Mouse (Mus musculus): ENCODE measurements at regions not wholly inside any gene's neighbourhood (a gene's known extent, or its start where the extent isn't known, plus 50 kb on each side); places are given as distances from the start of the nearest gene placed in this dataset.

GRCm38 (mm10) chr13:25848156-25848555, 577.9 kb upstream of the Nrsn1 start:
- Histone ChIP-seq H3K4me2 (no peak overlapping the region), H3K4me3 (ENCODE audit: low read depth, low read length) (no peak overlapping the region), H3K9ac (ENCODE audit: low read depth, low read length) (no peak overlapping the region), H3K36me3 (ENCODE audit: control insufficient read depth, insufficient read depth, low read length) (no peaks in the 10 kb centered on the region), H3K27me3 (replicated peaks; ENCODE audit: control insufficient read depth, insufficient read depth, low read length) (no peaks in the 10 kb centered on the region), H3K9me3 (ENCODE audit: control insufficient read depth, low read length) (no peaks in the 10 kb centered on the region), H3K27ac (ENCODE audit: low read depth, low read length) (no peak overlapping the region), H3K4me1 (replicated peaks; ENCODE audit: control insufficient read depth, insufficient read depth, low read length) (no peaks in the 10 kb centered on the region)
- ATAC-seq (replicated peaks; ENCODE audit: low FRiP score): no peak
- DNase-seq (ENCODE audit: low spot score): no peak
- 72% methylated on average over 4 of the region's 4 CpGs for WGBS

GRCm38 (mm10) chr13:25838237-25838636, 567.9 kb upstream of the Nrsn1 start:
- H3K4me3 ChIP-seq (ENCODE audit: low read depth, low read length): no peak overlapping the region
- no peak for ATAC-seq (replicated peaks; ENCODE audit: low FRiP score)
- H3K36me3 ChIP-seq (ENCODE audit: control insufficient read depth, insufficient read depth, low read length): no peaks in the 10 kb centered on the region
- H3K27me3 ChIP-seq (replicated peaks; ENCODE audit: control insufficient read depth, insufficient read depth, low read length): no peaks in the 10 kb centered on the region
- no peak overlapping the region for H3K4me2 ChIP-seq
- no peak overlapping the region for H3K9ac ChIP-seq (ENCODE audit: low read depth, low read length)
- no peak overlapping the region for H3K27ac ChIP-seq (ENCODE audit: low read depth, low read length)
- WGBS: 78% methylated on average over 4 of the region's 4 CpGs
- H3K9me3 ChIP-seq (ENCODE audit: control insufficient read depth, low read length): no peaks in the 10 kb centered on the region
- DNase-seq (ENCODE audit: low spot score): no peak
- H3K4me1 ChIP-seq (replicated peaks; ENCODE audit: control insufficient read depth, insufficient read depth, low read length): no peaks in the 10 kb centered on the region

- H3K27me3 ChIP-seq (replicated peaks; ENCODE audit: control insufficient read depth, insufficient read depth, low read length): no peaks in the 10 kb centered on the region
- no peak for ATAC-seq (replicated peaks; ENCODE audit: low FRiP score)
These were observed 559.0 kb upstream of the Nrsn1 start for GRCm38 (mm10) chr13:25829146-25829924.

GRCm38 (mm10) chr13:25808564-25809253, 538.4 kb upstream of the Nrsn1 start:
- DNase-seq (ENCODE audit: low spot score) (no peak), ATAC-seq (replicated peaks; ENCODE audit: low FRiP score) (no peak)
- 58% methylated on average over 2 of the region's 2 CpGs for WGBS
- no peak overlapping the region for H3K9ac ChIP-seq (ENCODE audit: low read depth, low read length)
- no peaks in the 10 kb centered on the region for H3K36me3 ChIP-seq (ENCODE audit: control insufficient read depth, insufficient read depth, low read length)
- H3K27ac ChIP-seq (ENCODE audit: low read depth, low read length): no peak overlapping the region
- H3K4me3 ChIP-seq (ENCODE audit: low read depth, low read length): no peak overlapping the region
- no peaks in the 10 kb centered on the region for H3K4me1 ChIP-seq (replicated peaks; ENCODE audit: control insufficient read depth, insufficient read depth, low read length)
- H3K27me3 ChIP-seq (replicated peaks; ENCODE audit: control insufficient read depth, insufficient read depth, low read length): no peaks in the 10 kb centered on the region
- H3K4me2 ChIP-seq: no peak overlapping the region
- no peaks in the 10 kb centered on the region for H3K9me3 ChIP-seq (ENCODE audit: control insufficient read depth, low read length)

More at GRCm38 (mm10) chr13:25829146-25829924, 559.0 kb upstream of the Nrsn1 start:
- no peak for DNase-seq (ENCODE audit: low spot score)
- 64% methylated on average over 8 of the region's 8 CpGs for WGBS
- Histone ChIP-seq H3K9me3 (ENCODE audit: control insufficient read depth, low read length) (no peaks in the 10 kb centered on the region), H3K4me3 (ENCODE audit: low read depth, low read length) (no peak overlapping the region), H3K9ac (ENCODE audit: low read depth, low read length) (no peak overlapping the region), H3K4me2 (no peak overlapping the region), H3K27ac (ENCODE audit: low read depth, low read length) (no peak overlapping the region), H3K4me1 (replicated peaks; ENCODE audit: control insufficient read depth, insufficient read depth, low read length) (no peaks in the 10 kb centered on the region), H3K36me3 (ENCODE audit: control insufficient read depth, insufficient read depth, low read length) (no peaks in the 10 kb centered on the region)

- ATAC-seq (replicated peaks; ENCODE audit: low FRiP score) (no peak), DNase-seq (ENCODE audit: low spot score) (no peak)
- H3K27me3 ChIP-seq (replicated peaks; ENCODE audit: control insufficient read depth, insufficient read depth, low read length): no peaks in the 10 kb centered on the region
- no peak overlapping the region for H3K4me2 ChIP-seq
- no peak overlapping the region for H3K4me3 ChIP-seq (ENCODE audit: low read depth, low read length)
- no peaks in the 10 kb centered on the region for H3K9me3 ChIP-seq (ENCODE audit: control insufficient read depth, low read length)
- H3K9ac ChIP-seq (ENCODE audit: low read depth, low read length): no peak overlapping the region
- H3K27ac ChIP-seq (ENCODE audit: low read depth, low read length): no peak overlapping the region
- WGBS: 28% methylated on average over 2 of the region's 2 CpGs
- no peaks in the 10 kb centered on the region for H3K4me1 ChIP-seq (replicated peaks; ENCODE audit: control insufficient read depth, insufficient read depth, low read length)
- H3K36me3 ChIP-seq (ENCODE audit: control insufficient read depth, insufficient read depth, low read length): no peaks in the 10 kb centered on the region
These were observed 523.0 kb upstream of the Nrsn1 start for GRCm38 (mm10) chr13:25793216-25793803.

- no peak overlapping the region for H3K27ac ChIP-seq (ENCODE audit: low read depth, low read length)
- no peak overlapping the region for H3K4me2 ChIP-seq
- WGBS: 78% methylated on average over 5 of the region's 5 CpGs
- no peaks in the 10 kb centered on the region for H3K36me3 ChIP-seq (ENCODE audit: control insufficient read depth, insufficient read depth, low read length)
- no peak for DNase-seq (ENCODE audit: low spot score)
- no peaks in the 10 kb centered on the region for H3K27me3 ChIP-seq (replicated peaks; ENCODE audit: control insufficient read depth, insufficient read depth, low read length)
- H3K9ac ChIP-seq (ENCODE audit: low read depth, low read length): no peak overlapping the region
- H3K4me1 ChIP-seq (replicated peaks; ENCODE audit: control insufficient read depth, insufficient read depth, low read length): no peaks in the 10 kb centered on the region
- H3K4me3 ChIP-seq (ENCODE audit: low read depth, low read length): no peak overlapping the region
- no peaks in the 10 kb centered on the region for H3K9me3 ChIP-seq (ENCODE audit: control insufficient read depth, low read length)
- no peak for ATAC-seq (replicated peaks; ENCODE audit: low FRiP score)
These were observed 510.9 kb upstream of the Nrsn1 start for GRCm38 (mm10) chr13:25781161-25781560.

GRCm38 (mm10) chr13:25777706-25778105, 507.4 kb upstream of the Nrsn1 start:
- Histone ChIP-seq H3K4me3 (ENCODE audit: low read depth, low read length) (no peak overlapping the region), H3K4me1 (replicated peaks; ENCODE audit: control insufficient read depth, insufficient read depth, low read length) (no peaks in the 10 kb centered on the region), H3K4me2 (no peak overlapping the region), H3K9ac (ENCODE audit: low read depth, low read length) (no peak overlapping the region), H3K27me3 (replicated peaks; ENCODE audit: control insufficient read depth, insufficient read depth, low read length) (no peaks in the 10 kb centered on the region), H3K36me3 (ENCODE audit: control insufficient read depth, insufficient read depth, low read length) (no peaks in the 10 kb centered on the region), H3K27ac (ENCODE audit: low read depth, low read length) (no peak overlapping the region), H3K9me3 (ENCODE audit: control insufficient read depth, low read length) (no peaks in the 10 kb centered on the region)
- DNase-seq (ENCODE audit: low spot score) (no peak), ATAC-seq (replicated peaks; ENCODE audit: low FRiP score) (no peak)
- 79% methylated on average over 3 of the region's 3 CpGs for WGBS

- 85% methylated on average over 2 of the region's 2 CpGs for WGBS
- H3K9ac ChIP-seq (ENCODE audit: low read depth, low read length): no peak overlapping the region
- H3K36me3 ChIP-seq (ENCODE audit: control insufficient read depth, insufficient read depth, low read length): no peaks in the 10 kb centered on the region
- H3K4me3 ChIP-seq (ENCODE audit: low read depth, low read length): no peak overlapping the region
- no peaks in the 10 kb centered on the region for H3K27me3 ChIP-seq (replicated peaks; ENCODE audit: control insufficient read depth, insufficient read depth, low read length)
- DNase-seq (ENCODE audit: low spot score): no peak
- H3K4me2 ChIP-seq: no peak overlapping the region
- H3K9me3 ChIP-seq (ENCODE audit: control insufficient read depth, low read length): no peaks in the 10 kb centered on the region
- no peak overlapping the region for H3K27ac ChIP-seq (ENCODE audit: low read depth, low read length)
- ATAC-seq (replicated peaks; ENCODE audit: low FRiP score): no peak
- H3K4me1 ChIP-seq (replicated peaks; ENCODE audit: control insufficient read depth, insufficient read depth, low read length): no peaks in the 10 kb centered on the region
These were observed 504.4 kb upstream of the Nrsn1 start for GRCm38 (mm10) chr13:25774586-25775182.
